Mouse (Mus musculus): ENCODE results near the gene Itpripl2.

DNA sequence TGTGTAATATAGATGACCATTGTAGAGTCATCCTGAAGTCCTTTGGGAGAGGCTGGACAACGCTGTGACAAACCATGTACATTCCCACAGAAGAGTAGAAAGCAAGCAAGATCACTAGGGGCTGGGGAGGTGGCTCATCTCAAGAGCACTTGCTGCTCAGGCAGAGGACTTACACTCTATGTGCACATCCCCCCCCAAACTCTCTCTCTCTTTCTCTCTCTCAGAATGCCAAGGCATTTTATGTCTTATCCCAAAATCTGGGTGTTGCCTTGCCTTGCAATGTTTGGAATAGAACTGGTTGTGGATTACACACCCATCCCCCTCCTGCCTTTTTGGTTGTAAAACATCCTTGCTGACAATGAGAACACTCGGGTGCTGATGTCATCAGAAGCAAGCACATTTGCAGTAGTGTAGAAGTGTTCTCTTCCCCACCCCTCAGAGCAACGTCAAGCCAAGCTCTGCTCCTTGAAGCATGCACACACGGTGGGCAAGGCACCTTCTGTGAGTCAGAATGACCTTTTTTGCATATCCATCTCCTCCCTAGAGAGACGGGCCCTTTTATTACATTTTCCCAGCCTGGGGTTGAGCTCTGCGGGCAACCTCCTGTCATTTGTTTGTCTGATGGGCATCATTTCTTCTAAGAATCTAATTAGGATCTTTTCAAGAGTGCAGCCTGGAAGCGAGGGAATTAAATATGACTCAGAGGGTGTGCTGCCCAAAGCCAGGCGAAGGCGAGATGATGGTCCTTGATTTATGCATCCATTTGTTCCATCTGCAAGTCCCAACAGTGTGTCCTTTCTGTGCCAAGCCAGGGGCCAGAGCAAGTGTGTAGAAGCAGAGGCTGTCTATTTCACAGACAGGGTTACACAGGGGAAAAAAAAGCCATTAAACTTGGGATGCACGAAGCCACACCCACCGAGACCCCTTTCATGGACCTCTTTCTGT, 28.7 kb downstream of the Itpripl2 start:
- no peak for TF ChIP-seq POLR2A (IDR thresholded peaks at IDR 0.05; ENCODE audit: insufficient read depth, low read length)
- no peak for TF ChIP-seq EP300 (IDR thresholded peaks at IDR 0.05; ENCODE audit: insufficient read depth, low read depth, low read length)

Measured in ES-Bruce4 (cell line).